Mouse (Mus musculus) liver, adult 2 months (tissue): ENCODE measurements around the gene Gm42906.

Experiments used
- CTCF ChIP-seq: fragments of 200-500 bp; IDR thresholded peaks from 2 replicates; pipeline ENCODE4 v1.5.1; 2011; ENCODE audit warnings: low read depth, low read length, control low read depth
- POLR2A ChIP-seq: fragments of 200-500 bp; IDR thresholded peaks from 2 replicates; pipeline ENCODE4 v1.6.1; 2011; ENCODE audit warnings: low read length, control low read depth; ENCODE audit not compliant: insufficient read depth; ENCODE audit errors: extremely low read depth

DNA sequence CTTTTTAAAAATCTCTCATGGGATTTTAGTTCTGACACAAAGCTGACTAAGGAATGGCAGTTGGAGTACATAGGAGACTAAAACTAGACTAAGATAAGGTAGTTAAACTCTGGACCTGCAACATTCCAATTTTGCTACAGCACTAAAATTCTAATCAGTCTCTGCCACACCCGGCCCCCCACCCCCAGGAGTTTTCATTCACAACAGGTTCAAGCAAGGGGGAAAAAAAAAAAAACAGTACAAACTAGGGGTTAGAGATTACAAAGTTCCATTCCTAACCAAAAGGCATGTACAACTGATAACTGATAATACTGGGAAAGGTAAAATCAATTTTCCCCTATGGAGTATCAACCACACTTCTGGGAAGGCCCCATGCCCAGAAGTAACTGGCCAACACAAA is 60.6 kb downstream of the Gm42906 start:
- TF ChIP-seq POLR2A = no peak
- TF ChIP-seq CTCF = no peak
